In genomic region chr5:66302873-66303272, GRCm38 (mm10) we compare ENCODE assay signal across 21 mouse cellular contexts. TPM values are rescaled to one million over a fixed set of nuclear protein-coding genes. Genes with fewer than 3 reads are reported as not detected.
DNase-seq lines count a peak whose midpoint lies in the region.
"Had no signal": no experiment of that assay in that cellular context is flagged by ENCODE, and none has a peak within 500 bp of the region (broad histone marks: within the 10 kb centered on the region; RNA-seq: fewer than 3 reads in every experiment).

No protein-coding gene starts in this region.

- H3K9me3 ChIP-seq in heart, embryonic 10.5 days, result no peaks in the 10 kb centered on the region
- H3K9me3 ChIP-seq: forebrain, embryonic 15.5 days; hindbrain, embryonic 10.5 days; midbrain, embryonic 12.5 days had no signal

- intact Hi-C loops in left cerebral cortex, postnatal 4 days (cut with DNase I), result no loop called here

- WGBS in heart, embryonic 10.5 days, result 94% methylated on average over 2 of the region's 2 CpGs

- 0 out of 2 replicates have a peak, but pooled peaks cover 3% of the 10 kb centered on the region for H3K4me1 ChIP-seq in heart, embryonic 10.5 days
- H3K4me1 ChIP-seq: hindbrain, embryonic 10.5 days; midbrain, embryonic 12.5 days had no signal

- no peak overlapping the region for H3K27ac ChIP-seq in heart, embryonic 10.5 days
- H3K27ac ChIP-seq: forebrain, embryonic 15.5 days; hindbrain, embryonic 10.5 days; midbrain, embryonic 12.5 days; stomach, postnatal 0 days had no signal

- no peak overlapping the region for H3K4me3 ChIP-seq in heart, embryonic 10.5 days
- H3K4me3 ChIP-seq: erythroblast, embryonic 14.5 days; forebrain, embryonic 15.5 days; hindbrain, embryonic 10.5 days; midbrain, embryonic 12.5 days had no signal

- DNase-seq in heart, embryonic 10.5 days (ENCODE audit: low spot score), result peak; percentile 63
- no peak for DNase-seq in heart, adult 8-10 months (ENCODE audit: low spot score)
- DNase-seq in left cerebral cortex, adult 18-20 months (ENCODE audit: low spot score in 2 of 2), result peak; percentile 39 to 64
- DNase-seq in left cerebral cortex, postnatal 4 days, result no peak
- DNase-seq in layer of hippocampus, postnatal 36 days, result peak; percentile 52 to 56
- DNase-seq in telencephalon, adult 2 months (ENCODE audit: low read depth, low spot score), result peak; percentile 75
- DNase-seq in cerebellum, postnatal 10 days, result no peak
- DNase-seq: adrenal gland, postnatal 36 days; cerebellum, adult 18-20 months; gastrocnemius, postnatal 14 days; kidney, adult 8-10 months; kidney, postnatal 25 days; liver; liver, postnatal 0 days; thymus, postnatal 14 days had no signal

- H3K36me3 ChIP-seq in heart, embryonic 10.5 days, result peaks cover 14% of the 10 kb centered on the region

- H3K27me3 ChIP-seq in heart, embryonic 10.5 days (ENCODE audit: insufficient read depth, poor library complexity, severe bottlenecking), result no peaks in the 10 kb centered on the region
- H3K27me3 ChIP-seq: forebrain, embryonic 15.5 days; midbrain, embryonic 12.5 days had no signal

RNA-seq across cellular contexts. Expression of gene Nsun7, which starts 43.2 kb away (rescaled TPM):
- polyA plus RNA-seq in heart, embryonic 10.5 days (2016; fragmentation: Nextera tagmentation; extraction: Ambion mirVana), result 0.14 TPM in 1 of 2 replicates, not detected in the other
- total RNA-seq in heart, adult 8-10 months (2022), result under 1 TPM in 3 of 4 experiments, not detected in 1; 0.11 to 0.19 (median 0.12) TPM
- 1 to 10 TPM; 3.9 to 5.4 TPM for total RNA-seq in left cerebral cortex, adult 18-20 months (2021)
- 1 to 10 TPM; 3.9 to 4.8 TPM for total RNA-seq in left cerebral cortex, postnatal 4 days (2021)
- total RNA-seq in layer of hippocampus, postnatal 36 days (2021), result 10 to 100 TPM; 11.0 to 14.5 TPM
- total RNA-seq: gastrocnemius, postnatal 14 days; megakaryocyte progenitor cell, adult 5-6 weeks had no signal
- polyA plus RNA-seq: erythroblast, embryonic 14.5 days had no signal

Comparison
In these comparisons a context has a peak if more than half of its experiments do, and no peak if none do; other contexts are left out.
1. DNase-seq: peak in heart, embryonic 10.5 days (single experiment), left cerebral cortex, adult 18-20 months (2 of 2), layer of hippocampus, postnatal 36 days (2 of 2) and telencephalon, adult 2 months (single experiment); none in heart, adult 8-10 months (single experiment), left cerebral cortex, postnatal 4 days (single experiment) and cerebellum, postnatal 10 days (0 of 2).
2. RNA of gene Nsun7, which starts 43.2 kb away (total RNA-seq): 11.0 to 14.5 TPM in layer of hippocampus, postnatal 36 days, 3.9 to 5.4 TPM in left cerebral cortex, adult 18-20 months and 3.9 to 4.8 TPM in left cerebral cortex, postnatal 4 days; 0.11 to 0.19 TPM in heart, adult 8-10 months; every median in the first group is over 4 times any median in the second.